ENCODE assay signal across 28 mouse cellular contexts in the genomic region with DNA sequence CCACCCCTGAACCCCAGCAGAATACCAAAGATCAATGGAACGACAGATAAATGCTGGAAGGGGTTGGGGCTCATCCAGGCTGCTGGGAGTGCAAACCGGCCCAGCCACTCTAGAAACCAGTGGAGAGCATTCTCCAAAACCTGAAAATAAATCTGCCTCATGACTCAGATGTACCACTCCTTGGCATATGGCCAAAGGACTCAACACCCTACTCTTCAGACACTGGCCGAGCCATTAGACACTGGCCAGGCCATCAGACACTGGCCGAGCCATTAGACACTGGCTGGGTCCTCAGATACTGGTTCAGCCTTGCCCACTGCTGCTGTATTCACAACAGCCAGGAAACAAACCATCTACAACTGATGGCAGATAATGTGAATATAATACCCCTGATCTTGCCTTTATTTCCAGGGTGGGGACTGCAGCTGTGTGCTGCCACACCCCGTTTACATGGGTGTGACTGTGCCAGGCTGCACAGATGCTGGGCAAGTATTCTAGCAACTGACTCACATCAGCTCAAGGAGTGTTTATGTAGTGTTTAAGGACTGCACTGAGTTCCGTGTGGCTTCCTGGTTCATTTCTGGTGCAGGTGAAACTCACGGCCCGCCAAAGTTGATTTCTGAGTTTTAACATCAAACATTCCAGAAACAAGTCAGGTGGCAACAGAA. TPM values are rescaled to one million over a fixed set of nuclear protein-coding genes. Genes with fewer than 3 reads are reported as not detected.
A peak's percentile ranks its signal among the peaks of the same experiment; 100 is the strongest.
DNase-seq lines count a peak whose midpoint lies in the region; ATAC-seq and TF ChIP-seq lines count a peak whose summit lies in the region.
"Had no signal": no experiment of that assay in that cellular context is flagged by ENCODE, and none has a peak within 500 bp of the region (broad histone marks: within the 10 kb centered on the region; RNA-seq: fewer than 3 reads in every experiment).

No protein-coding gene starts in this region.

- TF ChIP-seq CTCF in lung, postnatal 0 days (IDR thresholded peaks at IDR 0.05): no peak
- TF ChIP-seq CTCF in stomach, postnatal 0 days (IDR thresholded peaks at IDR 0.05; ENCODE audit: low read depth): no peak

- no peak overlapping the region for H3K9ac ChIP-seq in heart, embryonic 12.5 days
- H3K9ac ChIP-seq in lung, postnatal 0 days (replicated peaks; ENCODE audit: low read depth): no peak overlapping the region
- H3K9ac ChIP-seq in stomach, postnatal 0 days (ENCODE audit: low read length): no peak overlapping the region
- H3K9ac ChIP-seq in liver, embryonic 11.5 days (ENCODE audit: low read depth, low read length): no peak overlapping the region
- H3K9ac ChIP-seq: forebrain, embryonic 12.5 days; hindbrain, embryonic 12.5 days; limb, embryonic 12.5 days; liver, embryonic 15.5 days had no signal

- DNase-seq in heart, postnatal 14 days: no peak
- DNase-seq in lung, postnatal 0 days (ENCODE audit: low spot score): peak; percentile 58
- no peak for DNase-seq in lung, postnatal 14 days
- peak; percentile 30 for DNase-seq in lung, postnatal 36 days
- DNase-seq in stomach, postnatal 0 days (ENCODE audit: low spot score): peak; percentile 48
- DNase-seq in liver, embryonic 11.5 days (ENCODE audit: low spot score): no peak
- DNase-seq in gastrocnemius, adult 8-10 months (ENCODE audit: low spot score in 2 of 2): no peak
- DNase-seq: adrenal gland, postnatal 25 days; cerebellum, adult 11-12 months; cerebellum, postnatal 25 days; embryo, embryonic 11 days; gastrocnemius, adult 2 months; heart, adult 18-20 months; kidney, postnatal 36 days; midbrain, embryonic 14.5 days; thymus, postnatal 25 days had no signal

- no peak overlapping the region for H3K4me3 ChIP-seq in heart, embryonic 12.5 days
- H3K4me3 ChIP-seq in lung, postnatal 0 days (ENCODE audit: low read depth, low read length): no peak overlapping the region
- no peak overlapping the region for H3K4me3 ChIP-seq in stomach, postnatal 0 days (ENCODE audit: low read depth, low read length)
- no peak overlapping the region for H3K4me3 ChIP-seq in liver, embryonic 11.5 days (ENCODE audit: low read depth, low read length)
- H3K4me3 ChIP-seq: forebrain, embryonic 12.5 days; gastrocnemius, adult 2 months; hindbrain, embryonic 12.5 days; limb, embryonic 12.5 days; liver, embryonic 15.5 days had no signal

- H3K9me3 ChIP-seq in heart, embryonic 12.5 days (replicated peaks): no peaks in the 10 kb centered on the region
- no peaks in the 10 kb centered on the region for H3K9me3 ChIP-seq in lung, postnatal 0 days (ENCODE audit: low read length)
- H3K9me3 ChIP-seq in stomach, postnatal 0 days (ENCODE audit: control insufficient read depth, low read length): no peaks in the 10 kb centered on the region
- H3K9me3 ChIP-seq in liver, embryonic 11.5 days (ENCODE audit: control insufficient read depth, low read length): no peaks in the 10 kb centered on the region
- H3K9me3 ChIP-seq: forebrain, embryonic 12.5 days; hindbrain, embryonic 12.5 days; limb, embryonic 12.5 days; liver, embryonic 15.5 days had no signal

- peak; percentile 66; the same call in 1 of the 2 replicates for ATAC-seq in heart, embryonic 12.5 days (ENCODE audit: insufficient number of reproducible peaks, low FRiP score)
- ATAC-seq in lung, postnatal 0 days: peak; percentile 90
- peak; percentile 94 for ATAC-seq in stomach, postnatal 0 days (ENCODE audit: low FRiP score, low TSS enrichment)
- ATAC-seq in liver, embryonic 11.5 days (replicated peaks; ENCODE audit: low FRiP score): no peak
- ATAC-seq: inflammation-experienced regulatory T-cells, adult 6 months had no signal

- 57% methylated on average over 8 of the region's 8 CpGs for WGBS in heart, embryonic 12.5 days
- 49% methylated on average over 8 of the region's 8 CpGs for WGBS in lung, postnatal 0 days
- 44% methylated on average over 8 of the region's 8 CpGs for WGBS in stomach, postnatal 0 days
- 82% methylated on average over 8 of the region's 8 CpGs for WGBS in liver, embryonic 11.5 days

- no peaks in the 10 kb centered on the region for H3K27me3 ChIP-seq in heart, embryonic 12.5 days (replicated peaks)
- H3K27me3 ChIP-seq in lung, postnatal 0 days (replicated peaks; ENCODE audit: insufficient read depth, low read length): no peaks in the 10 kb centered on the region
- H3K27me3 ChIP-seq in stomach, postnatal 0 days (ENCODE audit: control insufficient read depth, insufficient read depth, low read length): no peaks in the 10 kb centered on the region
- H3K27me3 ChIP-seq in liver, embryonic 11.5 days (replicated peaks; ENCODE audit: control insufficient read depth, insufficient read depth, low read length): no peaks in the 10 kb centered on the region
- H3K27me3 ChIP-seq: forebrain, embryonic 12.5 days; hindbrain, embryonic 12.5 days; limb, embryonic 12.5 days; liver, embryonic 15.5 days had no signal

- H3K4me2 ChIP-seq in heart, embryonic 12.5 days: no peak overlapping the region
- no peak overlapping the region for H3K4me2 ChIP-seq in lung, postnatal 0 days (replicated peaks; ENCODE audit: low read depth, low read length)
- H3K4me2 ChIP-seq in stomach, postnatal 0 days (replicated peaks; ENCODE audit: low read depth): no peak overlapping the region
- H3K4me2 ChIP-seq in liver, embryonic 11.5 days: no peak overlapping the region
- H3K4me2 ChIP-seq: forebrain, embryonic 12.5 days; hindbrain, embryonic 12.5 days; limb, embryonic 12.5 days; liver, embryonic 15.5 days had no signal

- intact Hi-C loops in heart, postnatal 14 days (cut with DNase I): no loop called here

- no peaks in the 10 kb centered on the region for H3K36me3 ChIP-seq in heart, embryonic 12.5 days
- H3K36me3 ChIP-seq in lung, postnatal 0 days (ENCODE audit: insufficient read depth, low read length): no peaks in the 10 kb centered on the region
- H3K36me3 ChIP-seq in stomach, postnatal 0 days (ENCODE audit: control insufficient read depth, insufficient read depth, low read length): no peaks in the 10 kb centered on the region
- no peaks in the 10 kb centered on the region for H3K36me3 ChIP-seq in liver, embryonic 11.5 days (ENCODE audit: control insufficient read depth, insufficient read depth, low read length)
- H3K36me3 ChIP-seq: G1E; limb, embryonic 12.5 days; liver, embryonic 15.5 days had no signal

- H3K4me1 ChIP-seq in heart, embryonic 12.5 days (replicated peaks): peaks cover 6% of the 10 kb centered on the region; the same call in 1 of the 2 replicates
- H3K4me1 ChIP-seq in lung, postnatal 0 days (ENCODE audit: insufficient read depth, low read depth, low read length): no peaks in the 10 kb centered on the region
- no peaks in the 10 kb centered on the region for H3K4me1 ChIP-seq in stomach, postnatal 0 days (replicated peaks; ENCODE audit: control insufficient read depth, insufficient read depth)
- no peaks in the 10 kb centered on the region for H3K4me1 ChIP-seq in liver, embryonic 11.5 days (replicated peaks; ENCODE audit: control insufficient read depth, insufficient read depth, low read length)
- H3K4me1 ChIP-seq: forebrain, embryonic 12.5 days; hindbrain, embryonic 12.5 days; limb, embryonic 12.5 days; liver, embryonic 15.5 days had no signal

- TF ChIP-seq EP300 in lung, postnatal 0 days (IDR thresholded peaks at IDR 0.05): 0 out of 2 replicates have a peak, but pooled peaks have one; percentile 41
- no peak for TF ChIP-seq EP300 in stomach, postnatal 0 days (optimal IDR thresholded peaks at IDR 0.05)

- H3K27ac ChIP-seq in heart, embryonic 12.5 days (ENCODE audit: poor library complexity, severe bottlenecking): no peak overlapping the region
- no peak overlapping the region for H3K27ac ChIP-seq in lung, postnatal 0 days (ENCODE audit: low read length)
- H3K27ac ChIP-seq in stomach, postnatal 0 days (replicated peaks): peak overlapping the region; percentile 74
- H3K27ac ChIP-seq in liver, embryonic 11.5 days (ENCODE audit: low read depth, low read length): no peak overlapping the region
- H3K27ac ChIP-seq: forebrain, embryonic 12.5 days; gastrocnemius, adult 2 months; hindbrain, embryonic 12.5 days; limb, embryonic 12.5 days; liver, embryonic 15.5 days had no signal

RNA-seq across cellular contexts. Expression of gene Tmem211, which starts 22.7 kb away (rescaled TPM):
- polyA plus RNA-seq in heart, embryonic 12.5 days (2016; fragmentation: Nextera tagmentation; extraction: Ambion mirVana): not detected in 2 replicates
- total RNA-seq in heart, postnatal 14 days (2021): not detected
- polyA plus RNA-seq in lung, postnatal 0 days (2015; fragmentation: Nextera tagmentation; extraction: Ambion mirVana): not detected in 2 replicates
- 0.46 and 0.59 TPM in 2 replicates for polyA plus RNA-seq in stomach, postnatal 0 days (2015; fragmentation: Nextera tagmentation; extraction: Ambion mirVana)
- 0.09 TPM in 1 of 2 replicates, not detected in the other for polyA plus RNA-seq in liver, embryonic 11.5 days (2014; fragmentation: Nextera tagmentation; extraction: Ambion mirVana)
- not detected for total RNA-seq in gastrocnemius, adult 8-10 months (2022)
- total RNA-seq: adrenal gland, postnatal 25 days; G1E; gastrocnemius, adult 2 months; heart, adult 18-20 months; layer of hippocampus, postnatal 14 days; megakaryocyte, adult 5-6 weeks had no signal
- polyA plus RNA-seq: G1E; heart, embryonic 14.5 days; inflammation-experienced regulatory T-cells, adult 6 months; limb, embryonic 12.5 days; liver, embryonic 15.5 days; midbrain, embryonic 14.5 days; neural tube, embryonic 14.5 days; spleen, adult 2 months had no signal

RNA-seq across cellular contexts. Expression of gene 2900026A02Rik, which starts 28.4 kb away (rescaled TPM):
- 20.0 and 22.8 TPM in 2 replicates for polyA plus RNA-seq in heart, embryonic 12.5 days (2016; fragmentation: Nextera tagmentation; extraction: Ambion mirVana)
- total RNA-seq in heart, postnatal 14 days (2021): 10 to 100 TPM; 33.9 to 35.3 TPM
- polyA plus RNA-seq in lung, postnatal 0 days (2015; fragmentation: Nextera tagmentation; extraction: Ambion mirVana): 6.3 and 6.9 TPM in 2 replicates
- 5.3 and 6.2 TPM in 2 replicates for polyA plus RNA-seq in stomach, postnatal 0 days (2015; fragmentation: Nextera tagmentation; extraction: Ambion mirVana)
- polyA plus RNA-seq in liver, embryonic 11.5 days (2014; fragmentation: Nextera tagmentation; extraction: Ambion mirVana): 1.8 and 2.2 TPM in 2 replicates
- 10 to 100 TPM; 21.3 to 26.3 (median 23.9) TPM for total RNA-seq in gastrocnemius, adult 8-10 months (2022)
- polyA plus RNA-seq: G1E had no signal

Comparison
In these comparisons a context has a peak if more than half of its experiments do, and no peak if none do; other contexts are left out.
1. DNase-seq: peak in lung, postnatal 0 days (single experiment), lung, postnatal 36 days (single experiment) and stomach, postnatal 0 days (single experiment); none in heart, postnatal 14 days (0 of 2), lung, postnatal 14 days (single experiment), liver, embryonic 11.5 days (single experiment) and gastrocnemius, adult 8-10 months (0 of 2).